Mouse (Mus musculus): ENCODE measurements around the gene Nr2f6.

Nr2f6 gene

GRCm38 (mm10) chr8:71381421-71381970 is at the start of gene Nr2f6:
Gene Nr2f6, minus strand, starts transcription at chr8:71381960.
- DNase-seq, result peak; percentile 33 to 53

GRCm38 (mm10) chr8:71422121-71422520 is 40.4 kb upstream of the Nr2f6 start:
- no peak for DNase-seq

GRCm38 (mm10) chr8:71411535-71412273 is 29.9 kb upstream of the Nr2f6 start:
- DNase-seq, result no peak

- DNase-seq, result no peak
Measured at GRCm38 (mm10) chr8:71408231-71408630, 26.5 kb upstream of the Nr2f6 start.

GRCm38 (mm10) chr8:71407441-71407840 is 25.7 kb upstream of the Nr2f6 start:
- DNase-seq, result no peak

- DNase-seq, result peak; percentile 67 to 74
Measured at GRCm38 (mm10) chr8:71406099-71407015, 24.6 kb upstream of the Nr2f6 start.

GRCm38 (mm10) chr8:71405401-71406098 is 23.8 kb upstream of the Nr2f6 start, which contains the start of gene Ankle1:
Gene Ankle1, plus strand, starts transcription at chr8:71406010.
- peak; percentile 96 to 98 for DNase-seq

- DNase-seq, result no peak
Measured at GRCm38 (mm10) chr8:71404951-71405351, 23.2 kb upstream of the Nr2f6 start.

GRCm38 (mm10) chr8:71404011-71404410 is 22.3 kb upstream of the Nr2f6 start:
- no peak for DNase-seq

- DNase-seq, result no peak
Measured at GRCm38 (mm10) chr8:71403107-71403885, 21.5 kb upstream of the Nr2f6 start.

- DNase-seq, result no peak
Measured at GRCm38 (mm10) chr8:71402446-71402964, 20.7 kb upstream of the Nr2f6 start.

- peak in 1 of 2 experiments; percentile 0 for DNase-seq
Measured at GRCm38 (mm10) chr8:71401454-71401853, 19.7 kb upstream of the Nr2f6 start.

GRCm38 (mm10) chr8:71400826-71401225 is 19.1 kb upstream of the Nr2f6 start:
- DNase-seq, result peak in 1 of 2 experiments; percentile 0

GRCm38 (mm10) chr8:71397701-71398100 is 15.9 kb upstream of the Nr2f6 start:
- DNase-seq, result no peak

GRCm38 (mm10) chr8:71396639-71397305 is 15.0 kb upstream of the Nr2f6 start, which contains the start of gene Babam1:
Gene Babam1, plus strand, starts transcription at chr8:71396861.
- peak; percentile 84 to 89 for DNase-seq

GRCm38 (mm10) chr8:71395629-71396028 is 13.9 kb upstream of the Nr2f6 start, which contains the start of gene Ushbp1:
Gene Ushbp1, minus strand, starts transcription at chr8:71395802.
- DNase-seq, result no peak

- DNase-seq, result no peak
Measured at GRCm38 (mm10) chr8:71395071-71395470, 13.3 kb upstream of the Nr2f6 start.

GRCm38 (mm10) chr8:71394481-71394880 is 12.7 kb upstream of the Nr2f6 start:
- no peak for DNase-seq

GRCm38 (mm10) chr8:71392871-71393270 is 11.1 kb upstream of the Nr2f6 start:
- DNase-seq, result no peak

GRCm38 (mm10) chr8:71392391-71392790 is 10.6 kb upstream of the Nr2f6 start:
- no peak for DNase-seq

- DNase-seq, result peak in 1 of 2 experiments; percentile 0
Measured at GRCm38 (mm10) chr8:71391696-71392095, 9.9 kb upstream of the Nr2f6 start.
